Comparison of ENCODE assay signal across 8 mouse cellular contexts in the genomic region with DNA sequence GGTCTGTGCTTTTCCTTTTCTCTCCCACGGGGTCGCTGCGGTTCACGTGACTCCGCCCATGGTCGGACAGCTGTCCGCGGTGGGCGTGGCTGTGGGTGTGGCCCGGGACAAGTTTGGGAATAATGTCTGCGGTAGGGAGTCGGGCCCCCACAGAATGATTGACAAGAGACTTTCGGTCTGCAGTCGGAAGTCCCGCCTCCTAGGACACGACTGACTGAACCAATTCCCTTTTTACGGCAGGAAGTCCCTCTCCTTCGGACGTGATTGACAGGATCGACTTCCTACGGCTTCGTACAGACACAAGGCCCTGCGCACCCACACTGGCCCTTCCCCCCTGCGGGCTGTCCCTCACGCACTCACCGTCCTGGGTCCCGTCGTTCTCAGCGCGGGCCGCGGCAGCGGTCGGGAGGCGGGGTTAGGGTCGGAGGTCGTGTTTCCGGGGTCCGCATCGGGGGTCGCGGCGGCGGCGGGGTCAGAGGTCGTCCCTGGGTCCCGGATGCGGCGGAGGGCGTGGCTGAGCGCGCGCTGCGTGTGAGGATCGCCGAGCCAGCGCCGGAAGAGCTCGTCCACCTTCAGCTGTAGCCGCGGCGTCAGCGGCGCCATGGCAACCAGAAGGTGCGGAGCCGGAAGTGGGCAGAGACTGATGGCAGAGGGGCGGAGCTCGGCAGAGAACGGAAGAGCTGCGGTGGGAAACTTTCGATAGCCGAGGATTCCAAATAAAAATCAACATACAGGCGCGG. TPM values are rescaled to one million over a fixed set of nuclear protein-coding genes. Genes with fewer than 3 reads are reported as not detected.
DNase-seq lines count a peak whose midpoint lies in the region; ATAC-seq and TF ChIP-seq lines count a peak whose summit lies in the region.

No protein-coding gene starts in this region.

- H3K9ac ChIP-seq in hindbrain, embryonic 14.5 days: peak overlapping the region; percentile 72

- under 1% methylated on average over 74 of the region's 74 CpGs for WGBS in hindbrain, embryonic 14.5 days

- ATAC-seq in Patski: peak; percentile 64
- peak; percentile 75 for ATAC-seq in hindbrain, embryonic 14.5 days (ENCODE audit: low FRiP score)

- peak overlapping the region; percentile 96 for H3K27ac ChIP-seq in hindbrain, embryonic 14.5 days

- H3K36me3 ChIP-seq in hindbrain, embryonic 14.5 days (replicated peaks; ENCODE audit: control insufficient read depth, insufficient read depth): no peaks in the 10 kb centered on the region

- TF ChIP-seq CTCF in Patski (IDR thresholded peaks at IDR 0.05): no peak

- H3K27me3 ChIP-seq in Patski: no peaks in the 10 kb centered on the region
- no peaks in the 10 kb centered on the region for H3K27me3 ChIP-seq in hindbrain, embryonic 14.5 days (ENCODE audit: control insufficient read depth, insufficient read depth, low read length)

- H3K9me3 ChIP-seq in hindbrain, embryonic 14.5 days (ENCODE audit: control insufficient read depth, low read length): no peaks in the 10 kb centered on the region

- in situ Hi-C loops in Patski (cut with MboI; ENCODE audit: low pct_unique_long_range_greater_than_20kb): no loop called here

- peak overlapping the region; percentile 68 for H3K4me2 ChIP-seq in hindbrain, embryonic 14.5 days (replicated peaks)

- 0 out of 2 replicates have a peak, but pooled peaks cover 3% of the 10 kb centered on the region for H3K4me1 ChIP-seq in hindbrain, embryonic 14.5 days (replicated peaks; ENCODE audit: control insufficient read depth, insufficient read depth, low read length)

- CTCF ChIA-PET in Patski (lab: Charles Lee): no interaction called here

- DNase-seq in Patski (ENCODE audit: low read depth, low spot score): peak; percentile 88
- peak; percentile 98 for DNase-seq in cerebellum, postnatal 10 days
- peak; percentile 96 to 97 for DNase-seq in frontal cortex, postnatal 25 days (ENCODE audit: low spot score in 2 of 2)
- DNase-seq in hindbrain, embryonic 14.5 days (ENCODE audit: low spot score): peak; percentile 90
- peak; percentile 98 to 99 for DNase-seq in layer of hippocampus, postnatal 36 days
- peak; percentile 99 for DNase-seq in lung, postnatal 36 days
- peak; percentile 93 for DNase-seq in retina, postnatal 7 days (ENCODE audit: low read depth, low spot score)
- DNase-seq in urinary bladder, adult 2 months (ENCODE audit: low spot score): peak; percentile 96

- POLR2A ChIA-PET in Patski (lab: Charles Lee): no interaction called here

- H3K4me3 ChIP-seq in hindbrain, embryonic 14.5 days (replicated peaks; ENCODE audit: low read length): peak overlapping the region; percentile 63

RNA-seq across cellular contexts. Expression of a gene that starts 53.0 kb away (rescaled TPM):
- 116 TPM for polyA plus RNA-seq in Patski (2021)
- 150 and 154 TPM in 2 replicates for polyA plus RNA-seq in hindbrain, embryonic 14.5 days (2014; fragmentation: Nextera tagmentation; extraction: Ambion mirVana)
- 10 to 100 TPM; 95.5 to 95.6 TPM for total RNA-seq in layer of hippocampus, postnatal 36 days (2021)
- polyA plus RNA-seq in urinary bladder, adult 2 months (2012; rRNA removed): 137 and 145 TPM in 2 replicates

Comparison
In these comparisons a context has a peak if more than half of its experiments do, and no peak if none do; other contexts are left out.
1. Peak in every context shown above with its lines: DNase-seq, ATAC-seq, H3K4me3 ChIP-seq and H3K27ac ChIP-seq.